Mouse (Mus musculus) adrenal gland, adult 2 months (tissue): ENCODE measurements around the gene Cadm4. TPM values are rescaled to one million over a fixed set of nuclear protein-coding genes. Genes with fewer than 3 reads are reported as not detected.
A peak's percentile ranks its signal among the peaks of the same experiment; 100 is the strongest.

ENCODE experiments used
- DNase-seq: peaks from one replicate; pipeline ENCODE4 v3.0.0; 2021
- polyA plus RNA-seq: library from polyadenylated mRNA; depleted of rRNA; stranded (reverse); fragments of >200 nt; gene quantifications from 2 replicates; pipeline ENCODE4 v1.2.3, GENCODE M21; 2012; rRNA removed
- total RNA-seq, 2 experiments: library from RNA; stranded (reverse); gene quantifications; 2 replicates each; pipeline ENCODE4 v1.2.3; 2021

The Cadm4 gene
- total and polyA plus RNA-seq, 3 experiments: 1.7 to 6.6 (median 4.7) TPM

GRCm38 (mm10) chr7:24530062-24530931, 48.5 kb downstream of the Cadm4 start, which contains the start of gene Irgq:
Gene Irgq, plus strand, starts transcription at chr7:24530689.
- DNase-seq: peak; percentile 98

GRCm38 (mm10) chr7:24531211-24531971, 49.6 kb downstream of the Cadm4 start:
- DNase-seq: peak; percentile 85

- no peak for DNase-seq
Observed at GRCm38 (mm10) chr7:24533031-24533571, 51.3 kb downstream of the Cadm4 start.

- DNase-seq: no peak
Observed at GRCm38 (mm10) chr7:24533806-24534205, 52.0 kb downstream of the Cadm4 start.

- no peak for DNase-seq
Observed at GRCm38 (mm10) chr7:24534301-24534700, 52.5 kb downstream of the Cadm4 start.

- DNase-seq: no peak
Observed at GRCm38 (mm10) chr7:24537081-24537480, 55.3 kb downstream of the Cadm4 start.

GRCm38 (mm10) chr7:24537591-24537990, 55.8 kb downstream of the Cadm4 start:
- DNase-seq: peak; percentile 24

GRCm38 (mm10) chr7:24538154-24538553, 56.3 kb downstream of the Cadm4 start:
- peak; percentile 41 for DNase-seq

- no peak for DNase-seq
Observed at GRCm38 (mm10) chr7:24538701-24539100, 56.9 kb downstream of the Cadm4 start.

- DNase-seq: no peak
Observed at GRCm38 (mm10) chr7:24539686-24540085, 57.9 kb downstream of the Cadm4 start.

GRCm38 (mm10) chr7:24544506-24544905, 62.7 kb downstream of the Cadm4 start:
- DNase-seq: no peak

- DNase-seq: no peak
Observed at GRCm38 (mm10) chr7:24546068-24546614, 64.3 kb downstream of the Cadm4 start, which contains the start of the genes Pinlyp and Xrcc1. Gene Pinlyp, minus strand, starts transcription at chr7:24546118. Gene Xrcc1, plus strand, starts transcription at chr7:24546289.

GRCm38 (mm10) chr7:24546634-24547389, 65.0 kb downstream of the Cadm4 start:
- DNase-seq: peak; percentile 100

GRCm38 (mm10) chr7:24547534-24548036, 65.8 kb downstream of the Cadm4 start:
- no peak for DNase-seq

- DNase-seq: peak; percentile 25
Observed at GRCm38 (mm10) chr7:24551985-24552759, 70.3 kb downstream of the Cadm4 start.

Other genes starting within 250 kb of the Cadm4 start
- gene Zfp109, start 244.5 kb upstream of the Cadm4 start, total RNA-seq: 1 to 10 TPM; 4.1 to 4.3 TPM
- 0.54 and 0.65 TPM in 2 replicates for gene Zfp109, start 244.5 kb upstream of the Cadm4 start, polyA plus RNA-seq
- gene Zfp108, start 227.2 kb upstream of the Cadm4 start, total RNA-seq: 1 to 10 TPM; 2.2 to 3.7 TPM
- 0.35 and 0.44 TPM in 2 replicates for gene Zfp108, start 227.2 kb upstream of the Cadm4 start, polyA plus RNA-seq
- gene Zfp93, start 211.6 kb upstream of the Cadm4 start, total RNA-seq: 1 to 10 TPM; 4.1 to 4.3 TPM
- 1.1 and 1.3 TPM in 2 replicates for gene Zfp93, start 211.6 kb upstream of the Cadm4 start, polyA plus RNA-seq
- 1 to 10 TPM; 7.0 to 9.6 TPM for gene Zfp61, start 180.8 kb upstream of the Cadm4 start, total RNA-seq
- 2.0 and 2.6 TPM in 2 replicates for gene Zfp61, start 180.8 kb upstream of the Cadm4 start, polyA plus RNA-seq
- gene Zfp94, start 165.4 kb upstream of the Cadm4 start, total RNA-seq: 1 to 10 TPM; 3.1 to 5.5 TPM
- 4.3 and 4.6 TPM in 2 replicates for gene Zfp94, start 165.4 kb upstream of the Cadm4 start, polyA plus RNA-seq
- 1 to 10 TPM in 1 of 2 experiments, under 1 TPM in 1; 0.58 to 1.2 TPM for gene Tescl, start 148.1 kb upstream of the Cadm4 start, total RNA-seq
- gene Tescl, start 148.1 kb upstream of the Cadm4 start, polyA plus RNA-seq: 1.2 and 1.8 TPM in 2 replicates
- gene Lypd5, start 132.8 kb upstream of the Cadm4 start, total RNA-seq: not detected
- gene Lypd5, start 132.8 kb upstream of the Cadm4 start, polyA plus RNA-seq: not detected in 2 replicates
- under 1 TPM; 0.37 to 0.97 TPM for gene Kcnn4, start 111.8 kb upstream of the Cadm4 start, total RNA-seq
- 2.1 and 3.0 TPM in 2 replicates for gene Kcnn4, start 111.8 kb upstream of the Cadm4 start, polyA plus RNA-seq
- gene Smg9, start 82.4 kb upstream of the Cadm4 start, total RNA-seq: 10 to 100 TPM; 19.7 to 20.2 TPM
- gene Smg9, start 82.4 kb upstream of the Cadm4 start, polyA plus RNA-seq: 45.8 and 46.0 TPM in 2 replicates
- gene Irgc1, start 29.7 kb upstream of the Cadm4 start, total RNA-seq: not detected
- gene Irgc1, start 29.7 kb upstream of the Cadm4 start, polyA plus RNA-seq: 0.19 TPM in 1 of 2 replicates, not detected in the other
- gene Plaur, start 19.5 kb upstream of the Cadm4 start, total RNA-seq: 10 to 100 TPM in 1 of 2 experiments, 1 to 10 TPM in 1; 9.5 to 10.8 TPM
- 15.5 and 18.0 TPM in 2 replicates for gene Plaur, start 19.5 kb upstream of the Cadm4 start, polyA plus RNA-seq
- 1 to 10 TPM; 4.2 to 7.2 TPM for gene Zfp428, start 25.0 kb downstream of the Cadm4 start, total RNA-seq
- 32.1 and 38.3 TPM in 2 replicates for gene Zfp428, start 25.0 kb downstream of the Cadm4 start, polyA plus RNA-seq
- gene AC161166.1, start 30.4 kb downstream of the Cadm4 start, total RNA-seq: not detected
- not detected in 2 replicates for gene AC161166.1, start 30.4 kb downstream of the Cadm4 start, polyA plus RNA-seq
- gene Irgq, start 48.7 kb downstream of the Cadm4 start, total RNA-seq: 10 to 100 TPM; 21.2 to 23.7 TPM
- gene Irgq, start 48.7 kb downstream of the Cadm4 start, polyA plus RNA-seq: 20.8 and 23.5 TPM in 2 replicates
- gene Pinlyp, start 64.1 kb downstream of the Cadm4 start, total RNA-seq: not detected
- not detected in 2 replicates for gene Pinlyp, start 64.1 kb downstream of the Cadm4 start, polyA plus RNA-seq
- 10 to 100 TPM; 34.7 to 36.8 TPM for gene Xrcc1, start 64.3 kb downstream of the Cadm4 start, total RNA-seq
- 61.2 TPM in 2 replicates for gene Xrcc1, start 64.3 kb downstream of the Cadm4 start, polyA plus RNA-seq
- gene Ethe1, start 105.5 kb downstream of the Cadm4 start, total RNA-seq: 10 to 100 TPM; 34.8 to 37.5 TPM
- gene Ethe1, start 105.5 kb downstream of the Cadm4 start, polyA plus RNA-seq: 32.1 and 33.8 TPM in 2 replicates
- gene Zfp575, start 105.6 kb downstream of the Cadm4 start, total RNA-seq: under 1 TPM; 0.29 to 0.45 TPM
- 0.36 and 0.62 TPM in 2 replicates for gene Zfp575, start 105.6 kb downstream of the Cadm4 start, polyA plus RNA-seq
- 1 to 10 TPM; 3.5 to 8.5 TPM for gene Phldb3, start 128.7 kb downstream of the Cadm4 start, total RNA-seq
- gene Phldb3, start 128.7 kb downstream of the Cadm4 start, polyA plus RNA-seq: 3.9 and 4.4 TPM in 2 replicates
- under 1 TPM; 0.79 to 0.84 TPM for gene Lypd3, start 154.5 kb downstream of the Cadm4 start, total RNA-seq
- 1.9 TPM in 2 replicates for gene Lypd3, start 154.5 kb downstream of the Cadm4 start, polyA plus RNA-seq
- not detected for gene Tex101, start 194.7 kb downstream of the Cadm4 start, total RNA-seq
- gene Tex101, start 194.7 kb downstream of the Cadm4 start, polyA plus RNA-seq: not detected in 2 replicates
- not detected for gene BC049730, start 227.2 kb downstream of the Cadm4 start, total RNA-seq
- gene BC049730, start 227.2 kb downstream of the Cadm4 start, polyA plus RNA-seq: not detected in 2 replicates
- gene Gm4763, start 244.9 kb downstream of the Cadm4 start, total RNA-seq: not detected
- not detected in 2 replicates for gene Gm4763, start 244.9 kb downstream of the Cadm4 start, polyA plus RNA-seq